Mouse (Mus musculus) cerebellum, postnatal 25 days (tissue): Measurements from ENCODE around the gene Zfp526.
"Not testable (repeated sequence)": the region's sequence is repeated elsewhere in the genome, so short reads cannot be mapped to it uniquely, and the experiment has no call there.

ENCODE experiments used
- DNase-seq, 2 experiments: peaks; one replicate each; pipeline ENCODE4 v3.0.0; 2021; ENCODE audit warnings: mixed read lengths in 2 of 2

The Zfp526 gene

GRCm38 (mm10) chr7:25243361-25243760 is 22.1 kb downstream of the Zfp526 start:
- no peak for DNase-seq

GRCm38 (mm10) chr7:25244562-25245369 is 23.5 kb downstream of the Zfp526 start:
- peak in 1 of 2 experiments; percentile 7 for DNase-seq

GRCm38 (mm10) chr7:25246079-25246758 is 25.0 kb downstream of the Zfp526 start:
- peak; percentile 54 to 74 for DNase-seq

GRCm38 (mm10) chr7:25246759-25247137 is 25.5 kb downstream of the Zfp526 start:
- DNase-seq: peak in 1 of 2 experiments; percentile 15

- peak in 1 of 2 experiments; percentile 16 for DNase-seq
These were observed 26.3 kb downstream of the Zfp526 start for GRCm38 (mm10) chr7:25247498-25247897.

- DNase-seq: peak; percentile 52 to 60
These were observed 26.9 kb downstream of the Zfp526 start for GRCm38 (mm10) chr7:25248018-25248647.

- peak; percentile 51 to 70 for DNase-seq
These were observed 27.7 kb downstream of the Zfp526 start for GRCm38 (mm10) chr7:25248846-25249313.

GRCm38 (mm10) chr7:25249314-25250140 is 28.3 kb downstream of the Zfp526 start:
- DNase-seq: peak; percentile 43 to 79

- DNase-seq: peak; percentile 94 to 97
These were observed 29.1 kb downstream of the Zfp526 start, which contains the start of gene Erf for GRCm38 (mm10) chr7:25250141-25250972. Gene Erf, minus strand, starts transcription at chr7:25250761.

GRCm38 (mm10) chr7:25251071-25251791 is 30.0 kb downstream of the Zfp526 start:
- DNase-seq: peak; percentile 63 to 73

GRCm38 (mm10) chr7:25251822-25252221 is 30.6 kb downstream of the Zfp526 start:
- peak; percentile 46 to 61 for DNase-seq

GRCm38 (mm10) chr7:25261896-25262295 is 40.7 kb downstream of the Zfp526 start:
- DNase-seq: no peak

GRCm38 (mm10) chr7:25263968-25264870 is 43.0 kb downstream of the Zfp526 start:
- DNase-seq: no peak

GRCm38 (mm10) chr7:25265743-25266142 is 44.5 kb downstream of the Zfp526 start:
- DNase-seq: not testable (repeated sequence)

- no peak for DNase-seq
These were observed 45.1 kb downstream of the Zfp526 start for GRCm38 (mm10) chr7:25266180-25266962.

- DNase-seq: peak in 1 of 2 experiments; percentile 97
These were observed 46.1 kb downstream of the Zfp526 start, which contains the start of gene Cic for GRCm38 (mm10) chr7:25267301-25267750. Gene Cic, plus strand, starts transcription at chr7:25267704.

GRCm38 (mm10) chr7:25267751-25268463 is 46.7 kb downstream of the Zfp526 start:
- peak; percentile 99 for DNase-seq

GRCm38 (mm10) chr7:25268588-25268987 is 47.4 kb downstream of the Zfp526 start:
- no peak for DNase-seq
